Mouse (Mus musculus) G1E (cell line): ENCODE data around the gene Pkdrej. TPM values are rescaled to one million over a fixed set of nuclear protein-coding genes. Genes with fewer than 3 reads are reported as not detected.

Experiments used
- ATAC-seq: 2 replicates; pipeline ENCODE4 v1.8.0; 2016; ENCODE audit warnings: mild to moderate bottlenecking; ENCODE audit not compliant: insufficient number of reproducible peaks, poor library complexity, low FRiP score, severe bottlenecking; ENCODE audit errors: extremely low read depth
- DNase-seq: peaks from one replicate; pipeline ENCODE4 v3.0.0; 2012; ENCODE audit warnings: low spot score
- H3K27me3 ChIP-seq: 2 replicates; pipeline ENCODE4 v1.6.1; 2012; ENCODE audit warnings: mild to moderate bottlenecking, low read length, inconsistent platforms; ENCODE audit not compliant: insufficient read depth
- H3K36me3 ChIP-seq: replicated peaks from 2 replicates; pipeline ENCODE3; 2012; ENCODE audit warnings: mild to moderate bottlenecking, inconsistent platforms
- H3K4me1 ChIP-seq: 2 replicates; pipeline ENCODE4 v1.6.1; 2012; ENCODE audit warnings: low read depth, low read length, inconsistent platforms, mixed read lengths; ENCODE audit not compliant: insufficient read depth
- H3K4me3 ChIP-seq: 2 replicates; pipeline ENCODE4 v1.5.1; 2012; ENCODE audit warnings: low read depth, mild to moderate bottlenecking, inconsistent platforms, low read length, moderate library complexity, mixed read lengths
- H3K9me3 ChIP-seq: replicated peaks from 2 replicates; pipeline ENCODE4 v1.6.1; 2012; ENCODE audit warnings: inconsistent platforms
- CTCF ChIP-seq: IDR thresholded peaks from 2 replicates; pipeline ENCODE4 v1.5.1; 2012; ENCODE audit warnings: low read depth, low read length, inconsistent platforms, mixed read lengths
- GATA1 ChIP-seq: IDR thresholded peaks from 2 replicates; pipeline ENCODE4 v1.6.1; 2012; ENCODE audit warnings: borderline replicate concordance, low read length, inconsistent platforms, mixed read lengths
- GATA2 ChIP-seq: IDR thresholded peaks from 2 replicates; pipeline ENCODE4 v1.6.1; 2012; ENCODE audit warnings: low read depth, low read length, inconsistent platforms, borderline replicate concordance
- POLR2AphosphoS5 ChIP-seq: IDR thresholded peaks from 2 replicates; pipeline ENCODE4 v1.6.1; 2012; ENCODE audit warnings: low read depth, low read length, inconsistent platforms; ENCODE audit not compliant: insufficient replicate concordance
- TAL1 ChIP-seq: conservative IDR thresholded peaks from 2 replicates; pipeline ENCODE4 v1.6.1; 2012; ENCODE audit warnings: low read depth, low read length, inconsistent platforms, mixed read lengths
- polyA plus RNA-seq: library from polyadenylated mRNA; stranded (reverse); fragments of >175 nt; gene quantifications from 2 replicates; pipeline ENCODE4 v1.2.3, GENCODE M21; 2012
- total RNA-seq, 2 experiments: library from RNA; stranded (forward) in 1 of 2; stranded (reverse) in 1 of 2; fragments of 200-1000 nt in 1 of 2; fragments of >200 nt in 1 of 2; fragmentation: Nextera tagmentation in 1 of 2; gene quantifications; 2 replicates each; pipeline ENCODE4 v1.2.3; 2014 to 2017

Gene Pkdrej
- total and polyA plus RNA-seq, 3 experiments, result 0.11 TPM; not detected in 2

DNA sequence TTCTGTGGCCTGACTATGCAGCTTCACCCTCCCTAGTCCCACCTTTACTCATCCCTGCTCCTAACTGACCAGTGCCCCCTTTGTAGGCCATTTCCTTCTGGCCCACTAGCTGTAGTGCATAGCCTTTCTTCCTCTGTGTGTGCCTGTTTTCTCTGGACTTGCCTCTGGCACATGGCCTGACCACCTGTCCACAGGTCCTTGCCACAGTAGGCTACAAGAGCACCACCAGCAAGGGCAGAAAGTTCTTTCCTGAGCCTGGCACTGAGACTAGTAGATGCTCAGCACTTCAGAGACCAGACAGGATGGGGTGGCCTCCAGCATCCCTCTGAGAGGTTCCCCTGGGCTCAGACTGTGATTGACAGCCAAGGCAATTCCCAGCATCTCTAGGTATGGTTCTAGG is 23.5 kb upstream of the Pkdrej start:
- no peak for ATAC-seq
- Histone ChIP-seq H3K36me3 (peaks cover 25% of the 10 kb centered on the region), H3K27me3 (no peaks in the 10 kb centered on the region), H3K4me1 (peaks cover 5% of the 10 kb centered on the region; the same call in 1 of the 2 replicates), H3K4me3 (no peak overlapping the region), H3K9me3 (no peaks in the 10 kb centered on the region)
- DNase-seq, result no peak
- TF ChIP-seq GATA1 (no peak), POLR2AphosphoS5 (no peak), CTCF (no peak), TAL1 (no peak), GATA2 (no peak)

- Histone ChIP-seq H3K27me3 (no peaks in the 10 kb centered on the region), H3K9me3 (no peaks in the 10 kb centered on the region), H3K36me3 (peaks cover 26% of the 10 kb centered on the region), H3K4me1 (peaks cover 7% of the 10 kb centered on the region; the same call in 1 of the 2 replicates), H3K4me3 (no peak overlapping the region)
- ATAC-seq, result no peak
- no peak for DNase-seq
- no peak for TF ChIP-seq GATA1
- TF ChIP-seq POLR2AphosphoS5, result no peak
- no peak for TF ChIP-seq GATA2
- no peak for TF ChIP-seq CTCF
- no peak for TF ChIP-seq TAL1
These were observed 20.3 kb upstream of the Pkdrej start for GRCm38 (mm10) chr15:85841796-85842360.

GRCm38 (mm10) chr15:85840983-85841382 is 19.4 kb upstream of the Pkdrej start:
- no peaks in the 10 kb centered on the region for H3K9me3 ChIP-seq
- H3K4me3 ChIP-seq, result no peak overlapping the region
- no peak for ATAC-seq
- TF ChIP-seq CTCF, result 0 out of 2 replicates have a peak, but pooled peaks have one; percentile 31
- TF ChIP-seq GATA1, result no peak
- H3K27me3 ChIP-seq, result no peaks in the 10 kb centered on the region
- peaks cover 11% of the 10 kb centered on the region; the same call in 1 of the 2 replicates for H3K4me1 ChIP-seq
- DNase-seq, result no peak
- H3K36me3 ChIP-seq, result peaks cover 31% of the 10 kb centered on the region

DNA sequence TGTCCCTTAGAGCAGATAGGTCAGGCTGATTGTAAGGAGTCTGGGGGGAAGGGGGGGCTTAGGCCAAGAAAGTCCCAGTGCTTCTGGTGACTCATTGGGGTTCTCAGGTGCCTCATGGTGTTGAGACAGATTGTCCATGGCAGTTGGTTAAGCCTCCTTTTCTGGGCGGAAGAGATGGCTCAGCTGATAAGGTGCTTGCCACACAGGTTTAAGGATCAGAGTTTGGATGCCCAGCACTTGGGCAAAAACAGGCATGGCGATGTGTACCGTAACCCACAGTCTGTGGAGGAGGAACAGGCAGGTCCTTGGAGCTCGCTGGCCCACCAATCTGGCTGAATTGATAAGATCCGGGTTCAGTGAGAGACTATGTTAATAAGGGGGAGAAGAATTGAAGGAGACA is 15.4 kb upstream of the Pkdrej start:
- TF ChIP-seq TAL1 (no peak), CTCF (no peak), POLR2AphosphoS5 (no peak)
- peaks cover 20% of the 10 kb centered on the region for H3K4me1 ChIP-seq
- ATAC-seq (no peak), DNase-seq (no peak)
- H3K27me3 ChIP-seq, result no peaks in the 10 kb centered on the region
- no peak overlapping the region for H3K4me3 ChIP-seq
- H3K36me3 ChIP-seq, result peaks cover 32% of the 10 kb centered on the region
- H3K9me3 ChIP-seq, result no peaks in the 10 kb centered on the region

GRCm38 (mm10) chr15:85835335-85835734 is 13.8 kb upstream of the Pkdrej start:
- DNase-seq (no peak), ATAC-seq (no peak)
- Histone ChIP-seq H3K27me3 (no peaks in the 10 kb centered on the region; the same call in 1 of the 2 replicates), H3K4me1 (peaks cover 24% of the 10 kb centered on the region), H3K36me3 (peaks cover 24% of the 10 kb centered on the region), H3K9me3 (no peaks in the 10 kb centered on the region), H3K4me3 (no peak overlapping the region)
- TF ChIP-seq CTCF (0 out of 2 replicates have a peak, but pooled peaks have one; percentile 5), GATA1 (no peak)

GRCm38 (mm10) chr15:85832599-85832998 is 11.1 kb upstream of the Pkdrej start:
- Histone ChIP-seq H3K27me3 (peaks cover 5% of the 10 kb centered on the region), H3K4me3 (peak overlapping the region; percentile 73), H3K4me1 (peaks cover 25% of the 10 kb centered on the region), H3K9me3 (no peaks in the 10 kb centered on the region), H3K36me3 (peaks cover 24% of the 10 kb centered on the region)
- no peak for TF ChIP-seq GATA1
- peak; percentile 20 for DNase-seq
- no peak for ATAC-seq

DNA sequence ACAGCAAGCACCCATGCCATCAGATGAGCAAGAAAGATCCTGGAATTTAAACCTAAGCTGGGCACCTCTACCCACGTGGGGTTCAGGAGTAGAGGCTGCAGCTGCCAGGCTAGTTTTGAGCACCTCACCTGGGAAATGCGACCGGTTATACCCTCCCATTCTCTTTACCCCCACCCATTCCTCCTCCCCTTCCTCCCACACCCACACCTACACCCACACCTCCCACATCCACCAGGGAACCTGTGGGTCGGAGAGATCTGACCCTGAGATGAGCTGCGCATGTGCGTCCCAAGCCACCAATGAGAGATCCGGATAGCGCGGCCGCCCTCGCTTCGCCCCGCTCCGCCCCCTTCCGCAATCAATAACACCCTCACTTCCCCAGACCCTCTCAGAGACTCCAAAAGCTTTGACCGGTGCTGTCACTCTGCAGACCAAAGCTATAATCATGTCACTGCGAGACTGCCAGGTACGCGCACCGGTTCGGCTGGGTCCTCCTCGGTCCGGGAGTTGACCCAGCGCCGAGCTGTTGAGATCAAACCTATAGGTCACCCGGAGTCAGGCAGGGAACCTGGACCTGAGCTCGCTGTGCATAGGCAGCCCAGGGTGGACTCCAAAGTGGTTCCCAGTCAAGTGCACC is 10.5 kb upstream of the Pkdrej start, which contains the start of gene Ttc38:
Gene Ttc38, plus strand, starts transcription at position 353 of the 637 bp plus-strand sequence.
- DNase-seq (peak; percentile 91), ATAC-seq (peak; percentile 92)
- Histone ChIP-seq H3K27me3 (peaks cover 7% of the 10 kb centered on the region), H3K9me3 (no peaks in the 10 kb centered on the region), H3K36me3 (peaks cover 24% of the 10 kb centered on the region), H3K4me1 (peaks cover 25% of the 10 kb centered on the region), H3K4me3 (peak within 1 kb of the TSS; percentile 73)
- TF ChIP-seq CTCF (no peak), TAL1 (no peak)
